Mouse (Mus musculus) brown adipose tissue, adult 24 weeks (tissue): ENCODE data around the gene Asgr2. TPM values are rescaled to one million over a fixed set of nuclear protein-coding genes. Genes with fewer than 3 reads are reported as not detected.
A peak's percentile ranks its signal among the peaks of the same experiment; 100 is the strongest.

Source experiments
- H3K27ac ChIP-seq: fragments of 200-500 bp; replicated peaks from 2 replicates; pipeline ENCODE4 v1.5.1; 2012; ENCODE audit warnings: low read depth, mild to moderate bottlenecking, low read length
- H3K4me1 ChIP-seq: fragments of 200-500 bp; 2 replicates; pipeline ENCODE4 v1.6.1; 2012; ENCODE audit warnings: low read length, mixed read lengths; ENCODE audit not compliant: control insufficient read depth, insufficient read depth, insufficient read length
- H3K4me3 ChIP-seq: fragments of 200-500 bp; 2 replicates; pipeline ENCODE4 v1.5.1; 2012; ENCODE audit warnings: low read depth, mild to moderate bottlenecking, low read length, moderate library complexity; ENCODE audit not compliant: insufficient read depth
- polyA plus RNA-seq: library from polyadenylated mRNA; stranded (reverse); fragments of >200 nt; gene quantifications from 2 replicates; pipeline ENCODE4 v1.2.4, GENCODE M21; 2012; ENCODE audit not compliant: missing spikeins, insufficient read depth, insufficient read length

Gene Asgr2
- polyA plus RNA-seq, 1 experiment: not detected

DNA sequence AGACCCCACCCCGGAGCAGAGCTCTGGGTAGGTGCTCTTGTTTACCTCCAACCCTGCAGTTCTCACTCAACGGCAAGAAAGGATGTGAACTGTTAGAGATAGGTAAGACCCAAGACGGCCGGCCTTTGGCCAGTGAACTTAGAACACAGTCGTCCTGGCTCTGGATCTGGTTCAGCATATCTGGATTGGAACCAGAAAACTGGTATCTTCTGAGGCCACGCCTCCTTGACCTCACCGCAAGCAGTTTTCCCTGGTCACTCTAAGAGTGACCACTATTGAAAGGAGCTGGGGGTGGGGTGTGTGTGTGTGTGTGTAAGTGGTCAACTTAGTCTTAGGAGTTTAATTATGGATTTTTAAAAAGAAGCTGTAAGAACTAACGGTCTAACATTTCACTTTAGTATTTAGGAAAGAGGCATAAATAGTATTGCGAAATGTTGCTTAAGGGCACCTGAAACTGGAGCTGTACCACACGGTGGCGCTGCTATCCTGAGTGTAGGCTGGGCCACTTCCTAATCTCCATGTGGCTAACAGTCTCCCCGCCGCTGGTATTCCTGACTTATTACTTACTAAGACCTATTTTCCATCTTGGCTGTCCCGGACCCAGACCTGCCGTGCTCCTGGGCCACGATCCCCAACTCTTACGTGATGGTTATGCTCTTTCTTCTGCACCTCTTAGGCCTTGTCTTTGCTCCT, 17.9 kb upstream of the Asgr2 start:
- Histone ChIP-seq H3K4me1 (no peaks in the 10 kb centered on the region), H3K4me3 (no peak overlapping the region), H3K27ac (no peak overlapping the region)

DNA sequence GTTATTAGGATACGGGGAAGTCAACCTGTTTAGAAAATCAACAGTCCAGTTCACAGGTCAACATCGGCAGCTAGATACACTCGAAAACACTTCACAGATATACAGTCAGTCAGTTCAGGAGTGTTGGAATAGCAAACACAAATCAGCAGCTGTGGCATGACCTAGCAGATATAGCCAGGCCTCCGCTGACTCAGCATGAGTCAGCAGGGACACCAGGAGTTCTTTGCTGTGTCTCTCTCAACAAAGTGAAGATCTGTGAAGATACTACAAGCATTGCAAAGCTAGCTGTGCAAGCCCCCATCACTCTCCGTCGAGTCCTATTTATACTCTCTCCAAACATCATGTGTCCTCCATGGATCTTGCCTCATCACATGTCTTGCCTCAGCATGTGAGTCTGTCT, 16.9 kb upstream of the Asgr2 start:
- Histone ChIP-seq H3K4me1 (no peaks in the 10 kb centered on the region), H3K4me3 (no peak overlapping the region), H3K27ac (no peak overlapping the region)

DNA sequence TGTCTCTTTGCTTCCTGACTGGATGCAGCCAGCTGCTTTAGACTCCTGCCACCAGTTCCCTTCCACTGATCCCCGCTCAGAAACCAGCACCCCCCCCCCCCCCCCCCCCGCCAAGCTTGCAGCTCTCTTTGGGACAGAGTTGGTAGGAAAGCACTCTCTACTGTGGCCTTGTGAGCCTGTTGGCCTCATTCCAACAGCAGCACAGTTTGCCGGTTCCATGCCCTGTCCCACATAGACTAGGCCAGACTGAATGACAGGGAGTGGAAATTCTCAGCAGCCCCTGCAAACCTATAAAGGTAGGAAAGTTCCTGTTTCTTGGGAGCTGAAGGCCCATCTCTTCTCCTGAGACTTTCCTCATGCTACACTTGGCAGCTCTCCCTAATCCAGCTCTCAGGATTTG, 15.0 kb upstream of the Asgr2 start:
- no peaks in the 10 kb centered on the region for H3K4me1 ChIP-seq
- H3K27ac ChIP-seq: no peak overlapping the region
- H3K4me3 ChIP-seq: no peak overlapping the region

DNA sequence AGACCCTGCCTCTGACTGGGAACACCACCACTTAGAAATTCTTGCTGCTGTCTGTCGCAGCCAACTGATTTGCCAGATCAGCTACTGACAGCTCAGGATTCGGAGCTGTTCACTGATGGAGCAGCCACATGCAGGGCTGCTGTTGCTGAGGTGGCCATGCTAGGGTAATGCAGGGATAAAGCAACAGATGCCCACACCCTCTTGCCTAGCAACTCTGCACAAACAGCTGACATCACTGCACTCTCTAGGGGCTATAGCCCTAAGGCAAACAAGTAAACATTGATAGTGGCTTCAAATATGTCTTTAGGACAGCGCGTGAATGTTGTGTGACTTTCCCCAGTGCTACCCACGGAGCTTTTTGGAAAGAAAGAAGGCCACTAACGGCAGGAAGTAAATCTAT, 13.3 kb upstream of the Asgr2 start:
- Histone ChIP-seq H3K4me1 (no peaks in the 10 kb centered on the region), H3K27ac (no peak overlapping the region), H3K4me3 (no peak overlapping the region)

DNA sequence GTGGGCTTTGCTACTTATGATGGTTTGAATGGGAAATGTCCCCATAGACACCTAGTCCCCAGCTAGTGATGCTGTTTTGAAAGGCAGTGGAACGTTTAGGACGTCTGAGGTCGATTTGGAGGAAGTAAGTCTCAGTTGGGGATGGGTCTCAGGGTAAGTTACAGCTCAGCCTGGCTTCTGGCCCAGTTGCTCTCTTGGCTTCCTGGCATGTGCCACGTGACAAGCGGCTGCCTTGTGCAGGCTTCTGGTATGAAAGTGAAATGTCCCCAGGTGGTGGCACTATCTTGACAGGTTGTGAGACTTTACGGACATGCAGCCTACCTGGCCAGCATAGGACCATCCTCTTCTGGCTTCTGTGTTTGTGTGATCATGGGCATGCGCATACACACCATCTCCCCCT, 12.5 kb upstream of the Asgr2 start:
- Histone ChIP-seq H3K4me1 (no peaks in the 10 kb centered on the region), H3K27ac (no peak overlapping the region), H3K4me3 (no peak overlapping the region)

DNA sequence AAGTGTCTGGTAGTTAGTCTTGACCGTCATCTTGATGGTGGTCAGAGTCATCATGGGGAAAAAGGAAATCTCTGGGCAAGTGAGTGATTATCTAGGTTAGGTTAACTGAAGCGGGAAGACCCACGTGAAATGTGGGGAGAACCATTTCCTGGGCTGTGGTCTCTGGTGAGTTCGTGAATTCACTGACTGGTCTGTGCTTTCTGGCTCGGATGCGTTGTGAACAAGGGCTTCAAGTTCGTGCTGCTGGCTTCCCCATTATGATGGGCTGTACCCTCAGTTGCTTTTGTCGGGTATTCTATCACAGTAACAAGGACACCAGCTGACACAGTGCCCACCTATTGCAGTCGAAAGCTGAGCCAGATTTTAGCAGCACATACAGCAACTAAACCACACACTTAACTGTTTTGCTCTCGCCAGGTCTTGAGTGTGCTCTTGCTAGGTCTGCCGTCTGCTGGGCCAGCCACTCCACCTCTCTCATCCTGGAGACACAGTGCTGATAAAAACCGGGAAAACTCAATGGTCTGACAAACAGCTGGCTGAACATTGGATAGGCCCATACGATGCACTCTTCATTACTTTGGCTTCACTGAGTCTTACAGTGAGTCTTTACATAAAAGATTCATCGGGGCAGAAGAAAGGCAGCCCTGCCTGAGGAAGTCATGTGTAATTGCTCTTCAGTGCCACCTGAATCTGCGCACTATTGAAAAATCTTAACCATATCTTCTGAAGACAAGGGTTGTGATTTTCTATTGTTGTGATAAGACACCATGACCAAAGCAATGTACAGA, 11.4 kb upstream of the Asgr2 start:
- H3K4me1 ChIP-seq: no peaks in the 10 kb centered on the region
- H3K4me3 ChIP-seq: no peak overlapping the region
- no peak overlapping the region for H3K27ac ChIP-seq

DNA sequence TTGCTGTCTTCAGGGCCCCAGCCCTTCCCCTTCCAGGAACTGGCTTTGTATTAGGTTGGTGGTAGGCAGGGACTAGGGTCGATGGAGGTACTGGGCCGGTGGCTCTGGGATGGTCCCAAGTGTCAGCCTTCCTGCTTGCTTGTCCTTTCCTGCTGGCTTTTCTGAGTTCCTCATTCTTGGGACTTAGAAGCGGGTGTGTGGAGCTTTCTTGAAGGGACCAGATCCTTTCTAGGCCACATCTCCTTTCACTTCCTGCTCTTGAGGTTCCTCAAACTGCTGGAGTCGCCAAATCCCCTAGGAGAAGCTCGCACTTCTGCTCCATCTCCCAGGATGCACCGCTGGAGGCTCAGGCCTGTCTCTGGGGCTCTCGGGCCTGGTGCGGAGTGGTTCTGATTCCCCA, 7.9 kb upstream of the Asgr2 start:
- Histone ChIP-seq H3K27ac (peak overlapping the region; percentile 81; the same call in 1 of the 2 replicates), H3K4me1 (no peaks in the 10 kb centered on the region), H3K4me3 (no peak overlapping the region)

DNA sequence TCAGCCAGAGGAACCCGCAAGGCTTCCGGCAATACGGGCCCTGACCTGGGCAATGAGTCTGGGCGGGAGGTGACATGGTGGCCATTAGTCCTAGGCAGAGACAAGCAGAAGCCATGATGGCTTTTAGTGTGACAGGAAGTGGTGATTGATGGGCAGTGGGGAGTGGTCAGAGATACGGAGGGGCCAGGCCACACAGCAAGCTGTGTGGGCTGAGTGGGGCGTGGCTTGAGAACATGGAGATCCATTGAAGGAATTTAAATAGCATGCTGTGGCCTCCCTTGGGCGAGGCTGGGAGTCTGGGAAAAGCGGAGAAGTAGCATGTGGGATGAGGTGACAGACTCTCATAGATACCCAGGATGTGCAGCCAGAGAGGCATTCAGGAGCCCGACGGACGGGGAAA, 5.0 kb downstream of the Asgr2 start:
- no peaks in the 10 kb centered on the region for H3K4me1 ChIP-seq
- H3K27ac ChIP-seq: no peak overlapping the region
- H3K4me3 ChIP-seq: no peak overlapping the region

DNA sequence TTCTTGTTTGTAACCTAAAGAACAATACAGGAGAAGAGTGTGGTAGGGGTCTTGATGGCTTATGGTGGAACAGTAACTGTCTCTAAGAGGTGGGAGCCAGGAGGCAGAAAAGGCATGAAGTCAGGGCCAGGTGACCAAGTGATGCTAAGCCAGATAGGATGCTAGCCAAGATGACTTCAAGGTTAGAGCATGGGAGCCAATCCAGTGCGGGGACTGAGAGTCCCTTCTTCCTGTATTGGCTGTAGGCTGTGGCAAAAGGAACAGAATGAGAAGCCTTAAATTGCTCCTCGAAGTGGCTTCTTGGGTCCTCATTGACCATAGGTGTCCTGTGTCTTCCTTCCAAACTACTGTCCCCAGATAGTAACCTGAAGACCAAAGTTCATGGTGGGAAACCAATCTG, 6.7 kb downstream of the Asgr2 start:
- Histone ChIP-seq H3K27ac (no peak overlapping the region), H3K4me1 (no peaks in the 10 kb centered on the region), H3K4me3 (no peak overlapping the region)

DNA sequence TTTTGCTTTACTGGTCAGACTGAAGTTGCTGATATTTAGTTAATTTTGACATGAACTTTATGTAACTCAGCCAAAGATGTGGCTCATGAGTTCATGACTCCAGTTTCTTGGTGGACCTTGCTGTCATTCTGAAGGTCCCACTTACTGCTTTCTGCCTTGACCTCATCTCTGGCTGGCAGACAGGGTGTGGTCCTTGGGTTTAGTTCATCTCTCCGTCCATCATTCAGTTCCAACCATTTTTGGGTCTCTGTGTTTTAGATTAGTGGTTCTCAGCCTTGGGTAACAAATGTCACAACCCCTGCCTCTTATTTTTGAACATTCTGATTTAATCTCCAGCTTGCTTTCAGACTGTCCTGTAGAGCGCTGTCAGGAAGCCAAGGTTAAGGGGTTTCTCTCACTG, 7.4 kb downstream of the Asgr2 start:
- no peak overlapping the region for H3K4me3 ChIP-seq
- no peaks in the 10 kb centered on the region for H3K4me1 ChIP-seq
- H3K27ac ChIP-seq: no peak overlapping the region

DNA sequence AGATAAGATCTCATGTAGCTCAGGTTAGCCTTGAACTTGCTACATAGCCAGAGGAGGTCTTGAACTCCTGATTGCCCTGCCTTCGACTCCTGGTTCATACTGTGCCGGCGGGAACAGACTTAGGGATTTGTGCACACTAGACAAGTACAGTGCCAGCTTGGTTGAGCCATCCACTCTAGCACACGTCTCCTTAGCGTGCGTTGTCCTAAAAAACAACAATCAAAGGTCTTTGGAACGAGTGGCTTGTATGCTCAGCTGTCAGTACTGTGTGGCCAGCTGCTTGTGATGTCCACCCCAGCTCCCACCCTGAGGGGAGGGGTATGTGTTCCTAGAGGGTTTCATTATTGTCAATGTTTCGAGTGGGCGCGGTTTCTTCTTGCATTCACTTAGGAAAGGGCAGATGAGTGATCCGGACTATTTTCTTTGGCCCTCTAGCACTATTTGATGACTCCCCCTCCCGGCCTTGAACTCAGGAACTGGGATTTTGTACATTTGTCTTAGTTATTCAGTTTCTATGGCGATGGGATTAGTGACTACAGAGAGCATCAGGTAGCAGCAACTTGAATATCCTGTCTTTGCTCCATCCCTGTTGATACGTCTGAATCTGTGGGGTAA, 11.4 kb downstream of the Asgr2 start:
- Histone ChIP-seq H3K27ac (no peak overlapping the region), H3K4me1 (no peaks in the 10 kb centered on the region)

DNA sequence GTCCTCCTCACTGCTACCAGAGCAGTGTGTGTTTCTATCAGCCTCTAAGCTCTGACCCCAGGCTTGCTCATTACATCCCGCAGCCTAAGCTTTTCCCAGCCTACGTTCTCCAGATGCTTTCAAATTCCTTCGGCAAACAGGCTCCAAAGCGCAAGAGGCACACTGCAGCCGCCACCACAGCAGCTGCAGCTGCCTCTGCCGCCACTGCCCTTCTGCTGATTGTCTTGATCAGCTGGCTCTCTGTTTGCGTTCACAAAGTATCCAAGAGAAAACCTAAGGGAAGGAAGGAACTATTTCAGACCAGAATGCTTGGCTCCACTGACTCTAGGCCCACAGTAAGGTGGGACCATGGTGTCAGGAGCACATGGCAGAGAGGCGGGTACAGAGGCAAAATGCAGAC, 14.6 kb downstream of the Asgr2 start:
- no peaks in the 10 kb centered on the region for H3K4me1 ChIP-seq
- H3K27ac ChIP-seq: no peak overlapping the region
- H3K4me3 ChIP-seq: no peak overlapping the region

More for the DNA sequence above, 11.4 kb downstream of the Asgr2 start:
- H3K4me3 ChIP-seq: no peak overlapping the region

DNA sequence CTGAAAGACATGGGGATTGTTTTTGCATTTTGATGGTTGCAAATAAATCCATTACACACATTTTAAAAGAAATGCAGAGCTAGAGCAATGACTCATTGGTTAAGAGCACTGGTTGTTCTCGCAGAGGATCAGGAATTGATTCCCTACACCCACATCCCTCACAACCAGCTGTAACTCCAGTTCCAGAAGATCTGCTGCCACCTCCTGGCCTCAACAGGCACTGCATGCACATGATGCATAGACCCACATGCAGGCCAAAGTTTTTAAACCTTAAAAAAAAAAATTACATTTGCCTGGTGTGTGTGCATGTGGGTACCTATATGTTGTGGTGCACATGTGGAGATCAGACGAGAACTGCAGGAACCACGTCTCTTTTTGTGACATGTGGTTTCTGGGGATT, 17.7 kb downstream of the Asgr2 start:
- Histone ChIP-seq H3K4me1 (no peaks in the 10 kb centered on the region), H3K27ac (no peak overlapping the region)

DNA sequence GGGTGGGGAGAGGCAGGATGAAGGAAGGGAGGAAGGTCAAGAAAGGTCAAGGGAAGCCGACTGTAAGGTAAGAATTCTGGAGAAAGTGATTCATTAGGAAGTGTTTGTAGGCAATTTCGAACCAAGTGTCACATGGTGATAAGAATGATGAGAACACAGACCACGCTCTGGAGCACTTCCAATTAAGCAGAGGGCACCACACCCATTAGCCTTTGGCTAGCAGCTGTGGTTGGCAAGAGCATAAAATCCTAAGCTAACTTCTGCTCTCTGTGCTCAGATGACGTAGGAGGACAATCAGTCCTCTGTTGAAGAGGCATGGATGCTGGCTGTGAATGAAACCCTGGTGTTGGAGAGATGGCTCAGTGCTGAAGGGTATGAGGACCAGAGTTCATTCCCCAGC, 22.1 kb downstream of the Asgr2 start:
- H3K4me3 ChIP-seq: no peak overlapping the region
- no peaks in the 10 kb centered on the region for H3K4me1 ChIP-seq
- 0 out of 2 replicates have a peak overlapping the region, but pooled peaks have one; percentile 51 for H3K27ac ChIP-seq

More for the DNA sequence above, 17.7 kb downstream of the Asgr2 start:
- H3K4me3 ChIP-seq: no peak overlapping the region

DNA sequence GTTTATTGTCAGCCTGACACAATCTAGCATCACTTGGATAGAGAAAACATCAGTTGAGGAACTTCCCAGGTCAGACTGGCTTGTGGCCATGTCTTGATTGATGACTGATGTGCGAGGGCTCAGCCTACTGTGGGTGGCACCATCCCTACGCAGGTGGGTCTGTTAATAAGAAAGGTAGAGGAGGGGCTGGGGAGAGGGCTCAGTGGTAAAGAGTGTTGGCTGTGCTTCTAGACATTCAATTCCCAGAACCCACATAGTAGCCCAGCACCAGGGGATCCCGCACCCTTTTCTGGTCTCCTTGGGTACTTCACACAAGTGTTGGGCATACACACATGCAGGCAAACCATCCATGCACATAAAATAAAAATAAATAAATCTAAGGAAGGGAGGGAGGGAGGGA, 23.5 kb downstream of the Asgr2 start:
- Histone ChIP-seq H3K4me1 (no peaks in the 10 kb centered on the region), H3K4me3 (no peak overlapping the region), H3K27ac (no peak overlapping the region)
